Mouse (Mus musculus): ENCODE results near the gene Srsf10.
A peak's percentile ranks its signal among the peaks of the same experiment; 100 is the strongest.

The Srsf10 gene

GRCm38 (mm10) chr4:135856223-135857091 is 910 bp downstream of the Srsf10 start:
- no peak for DNase-seq (ENCODE audit: low spot score)

GRCm38 (mm10) chr4:135857597-135858186 is 2.1 kb downstream of the Srsf10 start:
- no peak for DNase-seq (ENCODE audit: low spot score)

GRCm38 (mm10) chr4:135868996-135869395 is 13.4 kb downstream of the Srsf10 start:
- DNase-seq (ENCODE audit: low spot score): no peak

GRCm38 (mm10) chr4:135870227-135871023 is 14.9 kb downstream of the Srsf10 start:
- no peak for DNase-seq (ENCODE audit: low spot score)

- no peak for DNase-seq (ENCODE audit: low spot score)
These were observed 16.5 kb downstream of the Srsf10 start for GRCm38 (mm10) chr4:135872015-135872414.

GRCm38 (mm10) chr4:135872589-135873391 is 17.2 kb downstream of the Srsf10 start:
- DNase-seq (ENCODE audit: low spot score): no peak

GRCm38 (mm10) chr4:135873526-135874202 is 18.1 kb downstream of the Srsf10 start, which contains the start of gene Pnrc2:
Pnrc2 (minus strand) TSS chr4:135873850.
- peak; percentile 90 for DNase-seq (ENCODE audit: low spot score)

GRCm38 (mm10) chr4:135874564-135875535 is 19.3 kb downstream of the Srsf10 start:
- no peak for DNase-seq (ENCODE audit: low spot score)

- no peak for DNase-seq (ENCODE audit: low spot score)
These were observed 20.0 kb downstream of the Srsf10 start for GRCm38 (mm10) chr4:135875546-135875945.

- no peak for DNase-seq (ENCODE audit: low spot score)
These were observed 20.5 kb downstream of the Srsf10 start for GRCm38 (mm10) chr4:135875991-135876582.

- peak; percentile 71 for DNase-seq (ENCODE audit: low spot score)
These were observed 21.1 kb downstream of the Srsf10 start for GRCm38 (mm10) chr4:135876583-135877020.

- no peak for DNase-seq (ENCODE audit: low spot score)
These were observed 22.2 kb downstream of the Srsf10 start for GRCm38 (mm10) chr4:135877742-135878141.

GRCm38 (mm10) chr4:135879021-135879420 is 23.5 kb downstream of the Srsf10 start:
- no peak for DNase-seq (ENCODE audit: low spot score)

GRCm38 (mm10) chr4:135880018-135880417 is 24.5 kb downstream of the Srsf10 start:
- no peak for DNase-seq (ENCODE audit: low spot score)

GRCm38 (mm10) chr4:135880576-135880975 is 25.0 kb downstream of the Srsf10 start:
- no peak for DNase-seq (ENCODE audit: low spot score)

- DNase-seq (ENCODE audit: low spot score): no peak
These were observed 26.5 kb downstream of the Srsf10 start for GRCm38 (mm10) chr4:135882023-135882422.

GRCm38 (mm10) chr4:135883401-135883851 is 27.9 kb downstream of the Srsf10 start:
- no peak for DNase-seq (ENCODE audit: low spot score)

- DNase-seq (ENCODE audit: low spot score): no peak
These were observed 28.5 kb downstream of the Srsf10 start for GRCm38 (mm10) chr4:135883881-135884516.

- DNase-seq (ENCODE audit: low spot score): no peak
These were observed 29.0 kb downstream of the Srsf10 start for GRCm38 (mm10) chr4:135884531-135884930.

Data from ovary, adult 18-20 months (tissue).